Mouse (Mus musculus) embryo, embryonic 11.5 days (tissue): ENCODE data around the gene Slc25a1.

Source experiments
- DNase-seq: peaks from one replicate; pipeline ENCODE4 v3.0.0-alpha.2; 2012; ENCODE audit warnings: low read depth, low spot score

Slc25a1 gene

DNA sequence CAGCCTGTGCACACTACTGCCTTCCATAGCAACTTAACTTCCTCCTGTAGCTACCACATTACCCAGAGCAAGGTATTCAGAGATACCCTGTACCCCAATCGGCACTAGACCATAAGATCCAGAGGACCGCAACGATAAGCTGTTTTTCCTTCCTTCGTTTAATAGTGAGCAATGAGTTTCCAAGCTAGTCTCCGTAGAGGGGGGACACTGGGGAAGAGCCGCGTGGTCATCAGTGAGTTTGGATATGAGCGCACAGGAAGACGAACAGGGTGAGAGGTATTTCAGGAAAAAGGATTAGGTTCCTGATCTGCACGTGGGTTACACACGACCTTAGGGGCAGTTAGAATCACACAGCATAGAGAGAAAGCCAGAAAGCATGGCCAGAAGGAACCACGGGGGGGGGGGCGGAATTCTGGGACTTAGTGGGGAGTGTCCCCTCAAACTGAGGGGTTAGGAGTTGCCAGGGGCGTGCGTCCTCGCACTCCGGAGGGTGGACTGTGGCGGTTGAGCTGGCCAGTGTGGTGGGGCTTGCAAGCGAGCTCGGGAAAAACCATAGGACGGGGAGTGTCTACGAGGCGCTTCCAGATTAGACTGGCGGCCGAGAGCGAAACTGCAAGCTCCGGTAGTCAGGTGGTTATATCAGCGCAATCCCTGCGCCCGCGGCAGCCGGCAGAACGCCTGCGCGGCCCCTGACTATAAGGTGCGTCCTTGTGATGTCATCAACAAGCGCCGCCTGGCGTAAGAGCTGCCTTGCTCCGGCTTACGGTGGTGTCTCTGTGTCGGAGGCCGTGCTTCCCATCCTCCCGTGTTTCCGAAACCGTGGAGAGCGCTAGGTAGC lies 6.5 kb downstream of the Slc25a1 start:
- DNase-seq = peak; percentile 96

DNA sequence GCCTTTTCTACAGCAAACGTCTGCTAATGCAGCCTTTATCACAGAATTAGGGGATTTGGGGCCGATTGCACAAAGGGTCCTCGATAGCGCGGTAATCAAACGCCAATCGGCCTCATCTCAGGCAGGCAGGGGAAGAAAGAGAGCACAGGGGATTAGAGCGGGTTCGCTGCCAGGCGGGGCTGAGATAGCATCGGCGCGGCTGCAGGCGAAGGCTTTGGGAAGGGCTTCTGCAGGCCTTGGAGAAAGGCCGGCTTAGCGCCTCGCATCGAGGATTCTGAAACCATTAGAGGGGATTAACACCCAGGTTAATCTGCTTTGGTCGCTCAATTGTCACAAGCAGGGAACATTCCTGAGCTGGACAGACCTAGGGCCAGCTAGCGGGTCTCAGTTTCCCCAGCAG lies 7.4 kb downstream of the Slc25a1 start:
- no peak for DNase-seq

DNA sequence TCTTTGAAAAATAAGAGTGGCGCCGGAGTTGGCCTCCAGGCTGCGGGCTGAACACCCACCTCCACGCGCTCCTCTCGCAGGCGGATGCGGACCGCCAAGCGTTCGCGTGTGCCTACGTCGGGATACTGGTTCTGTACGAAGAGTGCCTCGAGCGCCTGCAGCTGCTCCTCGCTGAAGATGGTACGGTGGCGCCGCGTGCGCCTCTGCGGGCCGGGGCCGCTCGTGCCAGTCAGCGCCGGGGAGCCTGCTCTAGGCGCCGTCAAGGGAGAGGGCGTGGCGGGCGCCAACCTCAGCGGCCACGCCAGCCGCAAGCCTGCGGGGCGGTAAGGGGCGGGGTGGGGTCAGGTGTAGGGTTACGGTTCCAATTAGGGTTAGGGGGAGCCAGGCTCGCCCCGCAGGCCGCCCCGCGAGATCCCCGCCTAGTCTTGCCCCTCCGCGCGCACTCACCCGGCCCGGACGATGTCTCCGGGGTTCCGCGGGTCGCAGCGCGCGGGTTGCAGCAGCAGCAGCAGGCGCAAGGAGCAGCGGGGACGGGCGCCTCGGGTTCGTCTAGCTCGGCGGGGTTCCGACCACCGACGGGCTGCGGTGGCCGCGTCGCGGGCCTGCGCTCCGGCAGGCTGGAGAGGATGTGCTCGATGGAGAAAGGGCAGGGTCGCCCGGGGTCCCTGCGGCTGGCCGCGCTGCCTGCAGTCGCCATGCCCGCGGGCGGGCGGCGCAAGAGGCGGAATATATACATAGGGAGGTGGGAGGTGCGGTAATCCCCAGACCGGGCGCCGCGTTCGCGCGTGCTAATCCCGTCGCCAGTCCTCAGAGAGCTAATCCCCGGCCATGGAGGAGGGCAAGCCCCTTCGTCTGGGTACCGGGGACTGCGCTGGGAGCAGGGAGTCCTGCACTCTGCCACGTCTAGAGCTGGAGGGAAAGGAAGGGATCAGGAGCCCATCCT lies 13.4 kb downstream of the Slc25a1 start, which contains the start of gene Gsc2:
Gene Gsc2 (minus strand): TSS at position 753 of the 943 bp plus-strand sequence.
- no peak for DNase-seq

DNA sequence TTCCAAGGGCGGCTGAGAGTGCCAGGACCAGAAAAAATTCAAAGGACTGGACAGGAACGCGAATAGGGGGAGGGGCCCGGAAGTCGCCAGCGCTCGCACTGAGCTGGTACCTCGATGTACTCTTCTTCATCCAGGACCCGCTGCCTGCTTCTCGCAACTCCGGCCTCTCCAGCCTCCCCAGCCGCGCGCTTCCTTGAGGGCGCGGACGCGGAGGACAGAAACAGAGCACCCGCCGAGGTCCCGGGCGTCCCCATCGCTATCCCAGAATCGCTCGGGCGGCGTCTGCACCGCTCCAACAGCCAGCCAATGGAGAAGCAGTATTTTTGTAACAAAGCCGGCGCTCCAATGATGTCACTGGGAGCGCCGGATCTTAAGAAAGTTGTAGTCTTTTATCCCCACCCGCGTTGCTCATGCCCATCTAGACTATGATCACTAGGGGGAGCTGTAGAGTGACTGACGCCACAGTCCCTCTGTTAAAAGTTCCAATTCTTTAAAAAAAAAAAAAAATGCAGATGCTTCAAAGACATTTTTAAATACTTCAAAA lies 16.9 kb downstream of the Slc25a1 start, which contains the start of gene Ess2:
Gene Ess2 (minus strand): TSS at position 297 of the 544 bp plus-strand sequence.
- peak; percentile 92 for DNase-seq

DNA sequence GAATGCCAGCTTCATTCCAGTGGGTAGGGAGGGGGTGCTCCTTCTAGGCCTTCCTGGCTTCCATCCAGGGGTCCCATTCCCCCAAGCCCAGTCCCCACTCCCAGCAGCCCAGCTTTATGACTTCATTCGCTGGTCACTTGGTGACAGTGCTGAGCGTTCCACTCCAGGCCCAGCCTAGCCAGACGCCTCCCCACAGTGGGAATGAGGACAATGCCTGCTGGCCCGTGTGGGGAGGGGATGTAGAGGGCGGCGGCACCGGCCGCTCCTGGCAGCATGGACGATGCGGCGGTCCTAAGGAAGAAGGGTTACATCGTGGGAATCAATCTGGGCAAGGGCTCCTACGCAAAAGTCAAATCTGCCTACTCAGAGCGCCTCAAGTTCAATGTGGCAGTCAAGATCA lies 29.6 kb downstream of the Slc25a1 start, which contains the start of the genes Dgcr2 and Tssk2:
Gene Dgcr2 (minus strand): TSS at position 101 of the 400 bp plus-strand sequence.
Gene Tssk2 (plus strand): TSS at position 176 of the 400 bp plus-strand sequence.
- no peak for DNase-seq

DNA sequence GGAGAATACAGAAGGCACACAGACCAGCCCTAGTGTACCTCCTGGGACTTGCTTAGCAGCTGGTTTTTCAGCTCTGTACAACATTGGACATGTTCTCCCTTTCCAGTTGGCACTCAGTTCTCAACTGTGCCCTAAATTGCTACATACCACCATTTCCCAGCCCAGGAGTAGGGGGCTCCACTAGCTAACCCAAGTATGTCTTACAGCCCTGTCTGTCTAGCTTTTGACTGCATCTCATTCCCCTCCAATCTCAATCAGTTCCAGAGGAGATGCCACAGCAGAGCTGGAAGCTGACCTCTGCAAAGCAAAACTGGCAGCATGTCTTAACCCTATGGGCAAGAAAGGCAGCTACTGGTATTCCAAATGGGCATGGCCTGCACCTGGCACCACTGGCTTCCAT lies 31.9 kb downstream of the Slc25a1 start:
- DNase-seq = no peak

DNA sequence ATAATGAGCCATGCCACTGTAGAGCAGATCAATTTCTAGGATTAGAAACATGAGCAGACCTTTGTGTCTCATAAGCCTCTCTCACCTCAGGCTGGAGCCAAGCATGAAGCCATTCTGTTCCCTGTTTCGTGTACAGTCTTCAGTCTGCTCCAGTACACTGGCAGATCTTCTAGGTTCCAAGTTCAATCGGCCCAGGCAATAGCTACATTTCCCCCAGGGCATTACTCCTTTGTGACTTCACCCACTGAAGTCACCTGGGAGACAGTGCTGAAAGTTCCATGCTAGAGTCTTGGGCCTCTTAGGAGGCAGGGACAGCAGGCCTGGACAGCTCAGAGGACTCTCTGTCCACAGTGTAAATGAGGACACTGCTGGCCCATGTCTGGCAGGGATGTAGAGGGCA lies 34.1 kb downstream of the Slc25a1 start, which contains the start of gene Tssk1:
Gene Tssk1 (plus strand): TSS at position 301 of the 400 bp plus-strand sequence.
- no peak for DNase-seq

DNA sequence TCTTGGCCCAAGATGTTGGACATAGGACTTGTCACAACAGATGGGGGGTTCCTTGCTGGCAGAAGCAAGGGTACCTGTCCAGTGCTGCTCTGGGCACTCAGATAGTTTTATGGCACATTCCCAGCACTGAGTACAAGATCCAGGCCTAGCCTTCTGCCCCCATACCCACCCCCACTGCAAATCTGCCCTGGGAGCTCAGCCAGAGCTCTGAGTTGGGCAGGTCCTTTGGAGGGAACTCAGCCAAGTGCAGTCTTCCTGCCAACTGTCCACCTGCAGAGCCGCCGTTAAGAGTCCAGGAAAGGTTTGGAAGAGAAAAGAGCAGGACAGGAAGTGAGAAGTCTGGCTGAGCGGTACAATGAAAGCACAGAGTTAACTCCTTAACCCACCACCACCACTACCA lies 35.4 kb downstream of the Slc25a1 start:
- DNase-seq = no peak

DNA sequence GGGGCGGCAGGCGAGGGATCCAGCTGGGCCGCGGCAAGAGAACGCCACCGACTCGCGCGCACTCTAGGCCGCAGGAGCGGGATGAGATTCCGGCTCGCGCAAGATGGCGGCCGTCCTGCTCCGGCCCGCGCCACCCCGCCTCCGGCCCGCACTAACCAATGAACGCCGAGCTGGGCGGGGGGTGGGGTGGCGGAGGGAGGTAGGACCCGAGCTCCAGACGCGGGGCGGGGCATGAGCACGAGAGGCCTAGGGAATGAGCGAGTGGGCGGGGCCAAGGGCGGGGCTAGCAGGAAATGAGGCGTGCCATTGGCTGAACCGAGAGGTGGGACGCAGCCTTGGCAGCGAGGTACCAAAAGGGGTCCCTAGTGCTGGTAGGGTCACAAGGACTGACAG lies 36.5 kb downstream of the Slc25a1 start, which contains the start of gene Gm20518:
Gene Gm20518 (minus strand): TSS at position 105 of the 393 bp plus-strand sequence.
- peak; percentile 99 for DNase-seq

DNA sequence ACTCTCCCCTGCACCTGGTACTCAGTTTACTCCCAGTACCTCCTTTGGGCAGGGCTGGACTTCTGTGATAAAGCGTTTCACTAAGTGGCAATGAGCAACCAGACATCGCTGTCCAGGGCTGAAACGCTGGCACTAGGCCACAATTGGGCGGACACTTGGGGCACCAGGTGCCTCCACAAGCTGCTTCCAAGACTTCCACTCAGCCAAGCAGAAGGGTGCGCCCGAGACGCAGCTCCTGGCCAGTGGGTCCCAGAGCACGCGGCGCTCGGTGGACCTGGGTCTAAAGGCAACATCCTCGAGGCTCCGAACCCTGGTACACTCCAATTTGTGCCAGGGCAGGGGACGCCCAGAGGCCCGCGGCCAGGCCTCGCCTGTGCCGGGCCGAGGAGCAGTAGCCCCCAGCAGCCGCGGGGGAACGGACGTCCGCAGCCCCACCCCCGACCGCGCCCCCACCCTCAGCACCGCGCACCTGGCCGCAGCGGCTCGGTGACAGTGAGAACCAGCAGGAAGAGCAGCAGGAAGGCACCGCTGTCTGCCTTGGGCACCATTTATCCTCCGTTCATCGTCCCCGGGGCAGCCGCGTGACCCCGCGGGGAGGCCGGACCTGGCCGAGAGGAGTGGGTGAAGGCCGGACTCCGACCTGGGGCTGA lies 37.0 kb downstream of the Slc25a1 start:
- peak; percentile 35 for DNase-seq

DNA sequence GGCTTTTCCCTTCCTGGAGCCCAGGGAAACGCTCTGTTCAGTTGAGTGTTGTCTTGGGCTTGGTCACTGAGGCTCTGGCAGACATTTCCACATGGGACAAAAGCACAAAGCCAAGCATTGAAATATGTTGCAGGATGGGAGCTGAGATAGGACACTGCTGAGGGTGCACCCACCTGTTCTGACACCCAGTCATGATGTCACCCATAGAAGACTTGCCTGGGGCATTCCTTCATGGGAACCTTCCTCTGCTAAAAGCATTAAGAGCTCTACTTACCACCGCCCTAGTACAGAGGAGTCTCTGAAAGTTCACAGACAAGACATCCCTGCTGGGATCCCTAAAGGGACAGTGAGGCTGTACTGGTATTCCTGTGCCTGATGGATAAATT lies 37.7 kb downstream of the Slc25a1 start:
- DNase-seq = no peak

DNA sequence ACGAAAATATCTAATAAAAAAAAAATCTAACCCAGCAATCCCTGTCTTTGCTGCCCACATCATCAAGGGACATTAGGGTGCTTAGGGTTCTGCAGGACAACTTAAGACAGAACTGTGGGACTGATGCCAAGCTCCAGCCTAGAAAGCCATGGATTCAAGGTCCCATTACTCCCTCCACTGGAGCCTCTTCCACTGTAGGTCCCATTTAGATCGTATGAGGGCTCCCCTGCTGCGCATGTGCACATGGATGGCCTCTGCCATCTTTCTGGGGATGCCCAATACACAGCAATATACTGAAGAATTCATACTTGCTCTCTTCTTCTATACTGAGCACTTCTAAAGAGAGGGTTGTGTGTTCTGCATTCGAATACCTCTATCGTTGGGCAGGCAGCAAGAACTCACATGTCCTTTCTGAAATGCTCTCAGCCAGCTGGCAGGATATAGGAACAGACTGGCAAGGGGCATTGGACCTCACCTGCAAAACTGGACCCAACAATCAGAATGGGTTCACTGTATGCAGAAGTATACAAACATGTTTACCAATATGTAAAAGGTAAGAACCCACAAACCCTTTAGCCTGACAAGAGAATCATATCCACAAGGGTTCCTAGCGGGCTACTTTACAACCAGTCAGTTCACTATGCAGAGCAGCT lies 38.2 kb downstream of the Slc25a1 start:
- DNase-seq = no peak

DNA sequence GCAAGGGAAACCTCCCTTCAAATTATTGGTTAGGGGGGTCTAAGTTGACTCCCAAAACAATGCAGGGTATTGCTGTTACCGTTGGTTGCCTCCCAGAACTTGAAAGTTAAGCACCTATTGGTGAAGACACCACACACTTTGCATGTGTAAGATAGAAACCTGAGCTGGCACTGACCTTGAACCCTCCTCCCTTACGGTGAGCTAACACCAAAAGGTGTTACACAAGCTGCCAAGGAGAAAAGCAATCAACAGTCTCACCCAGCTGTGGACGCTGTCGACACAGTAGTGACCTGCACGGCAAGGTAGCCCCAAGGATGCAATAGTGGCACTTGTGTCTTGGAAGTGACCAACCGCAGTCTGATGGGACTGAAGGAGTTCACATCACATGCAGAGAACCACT lies 43.9 kb downstream of the Slc25a1 start:
- DNase-seq = no peak

DNA sequence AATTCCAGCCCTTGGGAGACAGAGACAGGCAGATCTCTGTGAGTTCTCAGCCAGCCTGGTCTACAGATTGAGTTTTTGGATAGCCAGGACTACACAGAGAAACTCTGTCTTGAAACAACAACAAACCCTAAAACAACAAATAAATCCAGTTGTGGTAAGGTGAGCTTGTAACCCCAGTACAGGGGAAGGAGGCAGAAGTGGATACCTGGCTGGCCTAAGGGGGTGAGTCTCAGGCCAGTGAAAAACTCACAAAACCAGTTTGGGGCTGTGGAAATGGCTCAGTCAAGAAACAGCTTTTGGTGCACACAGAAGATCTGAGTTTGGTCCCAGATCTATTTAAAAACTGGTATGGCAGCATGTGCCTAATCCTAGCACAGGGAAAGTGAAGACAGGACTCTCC lies 45.8 kb downstream of the Slc25a1 start:
- no peak for DNase-seq

DNA sequence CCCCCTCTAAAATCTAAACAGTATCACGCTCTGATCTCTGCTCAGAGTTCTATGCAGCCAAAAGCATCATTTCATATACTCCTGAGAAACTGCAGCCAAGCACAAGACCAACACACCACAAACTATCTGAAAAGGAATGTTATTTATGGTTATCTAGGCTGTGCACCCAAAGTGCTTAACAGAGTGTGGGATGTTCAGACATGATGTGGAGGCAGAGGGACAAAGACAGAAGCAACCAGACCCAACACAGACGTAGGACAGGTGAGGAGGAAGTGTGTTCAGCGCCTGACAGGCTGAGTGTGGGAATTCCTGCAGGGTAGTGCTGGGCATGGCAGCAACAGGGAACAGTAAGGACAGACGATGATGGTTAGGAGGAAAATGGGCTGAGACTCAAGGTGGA lies 48.4 kb downstream of the Slc25a1 start:
- no peak for DNase-seq

DNA sequence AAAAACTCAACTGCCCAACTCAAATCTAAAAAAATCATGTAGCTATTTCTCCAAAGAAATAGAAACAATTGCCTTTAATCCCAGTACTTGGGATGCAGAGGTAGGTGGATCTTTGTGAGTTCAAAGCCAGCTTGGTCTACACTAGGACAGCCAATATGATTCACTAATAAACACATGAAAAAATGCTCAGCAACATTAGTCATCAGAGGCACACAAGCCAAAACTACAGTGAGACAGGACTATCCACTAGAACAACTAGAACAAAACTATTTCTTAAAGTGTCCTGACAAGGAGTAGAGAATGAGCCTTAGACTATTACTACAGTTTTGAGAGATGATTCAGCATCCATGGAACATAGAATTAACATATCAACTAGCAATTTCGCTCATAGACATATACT lies 51.9 kb downstream of the Slc25a1 start:
- DNase-seq = no peak
